8 mouse cellular contexts compared by ENCODE assay signal in genomic region chr14:55584303-55584701, GRCm38 (mm10). TPM values are rescaled to one million over a fixed set of nuclear protein-coding genes. Genes with fewer than 3 reads are reported as not detected.
A peak's percentile ranks its signal among the peaks of the same experiment; 100 is the strongest.
DNase-seq lines count a peak whose midpoint lies in the region; ATAC-seq and TF ChIP-seq lines count a peak whose summit lies in the region.

No protein-coding gene starts in this region.

- peak overlapping the region; percentile 77 for H3K4me3 ChIP-seq in heart, postnatal 0 days (ENCODE audit: low read depth, low read length)
- peak overlapping the region; percentile 79 for H3K4me3 ChIP-seq in bone marrow, adult 2 months (replicated peaks; ENCODE audit: control insufficient read depth, low read depth, low read length)
- H3K4me3 ChIP-seq in hindbrain, embryonic 12.5 days: peak overlapping the region; percentile 43
- peak overlapping the region; percentile 43 for H3K4me3 ChIP-seq in midbrain, embryonic 11.5 days (ENCODE audit: low read depth, low read length)

- TF ChIP-seq EP300 in heart, postnatal 0 days (IDR thresholded peaks at IDR 0.05; ENCODE audit: low read depth): no peak

- TF ChIP-seq POLR2A in bone marrow, adult 2 months (IDR thresholded peaks at IDR 0.05; ENCODE audit: borderline replicate concordance, control insufficient read depth, low read depth, low read length): no peak

- H3K9ac ChIP-seq in heart, postnatal 0 days (replicated peaks; ENCODE audit: low read depth, low read length): peak overlapping the region; percentile 67
- peak overlapping the region; percentile 63; the same call in 1 of the 2 replicates for H3K9ac ChIP-seq in hindbrain, embryonic 12.5 days
- peak overlapping the region; percentile 65 for H3K9ac ChIP-seq in midbrain, embryonic 11.5 days (ENCODE audit: low read length)

- H3K9me3 ChIP-seq in heart, postnatal 0 days (replicated peaks; ENCODE audit: control insufficient read depth, low read length): no peaks in the 10 kb centered on the region
- H3K9me3 ChIP-seq in hindbrain, embryonic 12.5 days (replicated peaks): no peaks in the 10 kb centered on the region
- H3K9me3 ChIP-seq in midbrain, embryonic 11.5 days (ENCODE audit: control insufficient read depth, low read length): no peaks in the 10 kb centered on the region

- DNase-seq in heart, postnatal 0 days (ENCODE audit: low spot score): no peak
- DNase-seq in heart, postnatal 36 days: no peak
- DNase-seq in midbrain, embryonic 11.5 days (ENCODE audit: low spot score, missing footprints): no peak
- no peak for DNase-seq in yolk sac, embryonic 10.5 days (ENCODE audit: low spot score)
- no peak for DNase-seq in layer of hippocampus, postnatal 36 days
- DNase-seq in left cerebral cortex, postnatal 4 days: no peak

- intact Hi-C loops in heart, postnatal 36 days (cut with DNase I): no loop called here
- intact Hi-C loops in left cerebral cortex, postnatal 4 days (cut with DNase I): no loop called here

- TF ChIP-seq CTCF in heart, postnatal 0 days (IDR thresholded peaks at IDR 0.05; ENCODE audit: low read depth): no peak
- no peak for TF ChIP-seq CTCF in bone marrow, adult 2 months (IDR thresholded peaks at IDR 0.05; ENCODE audit: control insufficient read depth, insufficient read depth, low read length)

- no peak for ATAC-seq in heart, postnatal 0 days (ENCODE audit: insufficient read depth, low read depth)
- no peak for ATAC-seq in hindbrain, embryonic 12.5 days (ENCODE audit: low FRiP score)
- ATAC-seq in midbrain, embryonic 11.5 days (ENCODE audit: low FRiP score): no peak

- peaks cover 39% of the 10 kb centered on the region for H3K36me3 ChIP-seq in heart, postnatal 0 days (replicated peaks; ENCODE audit: control insufficient read depth, insufficient read depth, low read length)
- peaks cover 35% of the 10 kb centered on the region for H3K36me3 ChIP-seq in hindbrain, embryonic 12.5 days
- peaks cover 9% of the 10 kb centered on the region; the same call in 1 of the 2 replicates for H3K36me3 ChIP-seq in midbrain, embryonic 11.5 days (ENCODE audit: control insufficient read depth, insufficient read depth, low read length)

- H3K4me1 ChIP-seq in heart, postnatal 0 days (ENCODE audit: control insufficient read depth, insufficient read depth): peaks cover 12% of the 10 kb centered on the region; the same call in 1 of the 2 replicates
- H3K4me1 ChIP-seq in bone marrow, adult 2 months (ENCODE audit: control insufficient read depth, insufficient read depth, low read length): no peaks in the 10 kb centered on the region; the same call in 1 of the 2 replicates
- peaks cover 9% of the 10 kb centered on the region; the same call in 1 of the 2 replicates for H3K4me1 ChIP-seq in hindbrain, embryonic 12.5 days
- peaks cover 2% of the 10 kb centered on the region for H3K4me1 ChIP-seq in midbrain, embryonic 11.5 days (ENCODE audit: control insufficient read depth, insufficient read depth, low read length)

- H3K4me2 ChIP-seq in heart, postnatal 0 days (ENCODE audit: low read depth, low read length): peak overlapping the region; percentile 96
- peak overlapping the region; percentile 75 for H3K4me2 ChIP-seq in hindbrain, embryonic 12.5 days (replicated peaks)
- H3K4me2 ChIP-seq in midbrain, embryonic 11.5 days: peak overlapping the region; percentile 60

- WGBS in heart, postnatal 0 days: 48% methylated on average over 5 of the region's 5 CpGs
- WGBS in bone marrow, adult 2 months: 29% methylated on average over 5 of the region's 5 CpGs
- 38% methylated on average over 5 of the region's 5 CpGs for WGBS in hindbrain, embryonic 12.5 days
- 31% methylated on average over 5 of the region's 5 CpGs for WGBS in midbrain, embryonic 11.5 days

- no peaks in the 10 kb centered on the region for H3K27me3 ChIP-seq in heart, postnatal 0 days (ENCODE audit: control insufficient read depth, insufficient read depth, low read length)
- H3K27me3 ChIP-seq in hindbrain, embryonic 12.5 days: peaks cover 3% of the 10 kb centered on the region
- no peaks in the 10 kb centered on the region for H3K27me3 ChIP-seq in midbrain, embryonic 11.5 days (ENCODE audit: control insufficient read depth, insufficient read depth, low read length)

- peak overlapping the region; percentile 81; the same call in 1 of the 2 replicates for H3K27ac ChIP-seq in heart, postnatal 0 days (ENCODE audit: low read depth)
- H3K27ac ChIP-seq in bone marrow, adult 2 months (ENCODE audit: control insufficient read depth, insufficient read depth, low read depth, low read length, poor library complexity): peak overlapping the region; percentile 70; the same call in 1 of the 2 replicates
- H3K27ac ChIP-seq in hindbrain, embryonic 12.5 days: no peak overlapping the region
- no peak overlapping the region for H3K27ac ChIP-seq in midbrain, embryonic 11.5 days (ENCODE audit: low read depth, low read length)

RNA-seq across cellular contexts. Expression of gene Emc9, which starts 0.8 kb away (rescaled TPM):
- 36.1 and 37.6 TPM in 2 replicates for total RNA-seq in heart, postnatal 0 days (2014; rRNA removed; ENCODE audit: low replicate concordance)
- 52.9 and 54.1 TPM in 2 replicates for polyA plus RNA-seq in heart, postnatal 0 days (2015; fragmentation: Nextera tagmentation; extraction: Ambion mirVana)
- total RNA-seq in heart, postnatal 36 days (2021): 10 to 100 TPM; 59.7 to 63.2 TPM
- 12.3 and 48.5 TPM in 2 replicates for polyA plus RNA-seq in bone marrow, adult 2 months (2011; ENCODE audit: insufficient read depth, insufficient read length, low replicate concordance, missing spikeins)
- 8.5 and 9.0 TPM in 2 replicates for polyA plus RNA-seq in hindbrain, embryonic 12.5 days (2016; fragmentation: Nextera tagmentation; extraction: Ambion mirVana)
- 8.1 and 8.4 TPM in 2 replicates for polyA plus RNA-seq in midbrain, embryonic 11.5 days (2014; fragmentation: Nextera tagmentation; extraction: Ambion mirVana)
- total RNA-seq in layer of hippocampus, postnatal 36 days (2021): 10 to 100 TPM; 46.1 to 50.7 TPM
- total RNA-seq in left cerebral cortex, postnatal 4 days (2021): 10 to 100 TPM; 27.8 to 36.4 TPM

RNA-seq across cellular contexts. Expression of gene Psme1, which starts 6.4 kb away (rescaled TPM):
- 145 and 181 TPM in 2 replicates for total RNA-seq in heart, postnatal 0 days (2014; rRNA removed; ENCODE audit: low replicate concordance)
- polyA plus RNA-seq in heart, postnatal 0 days (2015; fragmentation: Nextera tagmentation; extraction: Ambion mirVana): 250 and 254 TPM in 2 replicates
- 100 to 1,000 TPM; 250 to 298 TPM for total RNA-seq in heart, postnatal 36 days (2021)
- 187 and 268 TPM in 2 replicates for polyA plus RNA-seq in bone marrow, adult 2 months (2011; ENCODE audit: insufficient read depth, insufficient read length, low replicate concordance, missing spikeins)
- polyA plus RNA-seq in hindbrain, embryonic 12.5 days (2016; fragmentation: Nextera tagmentation; extraction: Ambion mirVana): 132 and 133 TPM in 2 replicates
- 111 and 114 TPM in 2 replicates for polyA plus RNA-seq in midbrain, embryonic 11.5 days (2014; fragmentation: Nextera tagmentation; extraction: Ambion mirVana)
- 10 to 100 TPM; 50.3 to 50.4 TPM for total RNA-seq in layer of hippocampus, postnatal 36 days (2021)
- total RNA-seq in left cerebral cortex, postnatal 4 days (2021): 100 to 1,000 TPM; 111 to 112 TPM

RNA-seq across cellular contexts. Expression of gene Psme2, which starts 6.6 kb away (rescaled TPM):
- 35.3 and 352 TPM in 2 replicates for total RNA-seq in heart, postnatal 0 days (2014; rRNA removed; ENCODE audit: low replicate concordance)
- 220 and 234 TPM in 2 replicates for polyA plus RNA-seq in heart, postnatal 0 days (2015; fragmentation: Nextera tagmentation; extraction: Ambion mirVana)
- 100 to 1,000 TPM; 103 to 107 TPM for total RNA-seq in heart, postnatal 36 days (2021)
- polyA plus RNA-seq in bone marrow, adult 2 months (2011; ENCODE audit: insufficient read depth, insufficient read length, low replicate concordance, missing spikeins): 152 and 175 TPM in 2 replicates
- 201 and 234 TPM in 2 replicates for polyA plus RNA-seq in hindbrain, embryonic 12.5 days (2016; fragmentation: Nextera tagmentation; extraction: Ambion mirVana)
- polyA plus RNA-seq in midbrain, embryonic 11.5 days (2014; fragmentation: Nextera tagmentation; extraction: Ambion mirVana): 189 and 202 TPM in 2 replicates
- total RNA-seq in layer of hippocampus, postnatal 36 days (2021): 10 to 100 TPM; 43.2 to 44.6 TPM
- total RNA-seq in left cerebral cortex, postnatal 4 days (2021): 100 to 1,000 TPM in 1 of 2 experiments, 10 to 100 TPM in 1; 98.8 to 106 TPM

RNA-seq across cellular contexts. Expression of gene Rnf31, which starts 7.2 kb away (rescaled TPM):
- total RNA-seq in heart, postnatal 0 days (2014; rRNA removed; ENCODE audit: low replicate concordance): 15.0 and 20.1 TPM in 2 replicates
- 10.3 and 13.6 TPM in 2 replicates for polyA plus RNA-seq in heart, postnatal 0 days (2015; fragmentation: Nextera tagmentation; extraction: Ambion mirVana)
- total RNA-seq in heart, postnatal 36 days (2021): 10 to 100 TPM; 29.1 to 35.0 TPM
- polyA plus RNA-seq in bone marrow, adult 2 months (2011; ENCODE audit: insufficient read depth, insufficient read length, low replicate concordance, missing spikeins): 79.5 and 160 TPM in 2 replicates
- polyA plus RNA-seq in hindbrain, embryonic 12.5 days (2016; fragmentation: Nextera tagmentation; extraction: Ambion mirVana): 21.2 and 23.7 TPM in 2 replicates
- 8.2 and 9.8 TPM in 2 replicates for polyA plus RNA-seq in midbrain, embryonic 11.5 days (2014; fragmentation: Nextera tagmentation; extraction: Ambion mirVana)
- 10 to 100 TPM; 29.5 to 41.0 TPM for total RNA-seq in layer of hippocampus, postnatal 36 days (2021)
- 10 to 100 TPM; 33.3 to 47.7 TPM for total RNA-seq in left cerebral cortex, postnatal 4 days (2021)

RNA-seq across cellular contexts. Expression of gene Fitm1, which starts 8.9 kb away (rescaled TPM):
- total RNA-seq in heart, postnatal 0 days (2014; rRNA removed; ENCODE audit: low replicate concordance): 212 and 277 TPM in 2 replicates
- 181 and 195 TPM in 2 replicates for polyA plus RNA-seq in heart, postnatal 0 days (2015; fragmentation: Nextera tagmentation; extraction: Ambion mirVana)
- total RNA-seq in heart, postnatal 36 days (2021): 100 to 1,000 TPM; 188 to 200 TPM
- not detected in 2 replicates for polyA plus RNA-seq in bone marrow, adult 2 months (2011; ENCODE audit: insufficient read depth, insufficient read length, low replicate concordance, missing spikeins)
- 1.4 and 4.2 TPM in 2 replicates for polyA plus RNA-seq in hindbrain, embryonic 12.5 days (2016; fragmentation: Nextera tagmentation; extraction: Ambion mirVana)
- not detected in 2 replicates for polyA plus RNA-seq in midbrain, embryonic 11.5 days (2014; fragmentation: Nextera tagmentation; extraction: Ambion mirVana)
- not detected for total RNA-seq in layer of hippocampus, postnatal 36 days (2021)
- not detected for total RNA-seq in left cerebral cortex, postnatal 4 days (2021)

Comparison
In these comparisons a context has a peak if more than half of its experiments do, and no peak if none do; other contexts are left out.
1. H3K27ac ChIP-seq: peak in heart, postnatal 0 days (single experiment) and bone marrow, adult 2 months (single experiment); none in hindbrain, embryonic 12.5 days (single experiment) and midbrain, embryonic 11.5 days (single experiment).
2. Peak in every context shown above with its lines, with median percentiles within 50 percentile points of each other: H3K4me2 ChIP-seq, H3K4me3 ChIP-seq and H3K9ac ChIP-seq.